Mouse (Mus musculus) lung, postnatal 10 days (tissue): ENCODE measurements around the gene Neurog3.

Source experiments
- DNase-seq: peaks from one replicate; pipeline ENCODE4 v3.0.0; 2021

Neurog3 gene

DNA sequence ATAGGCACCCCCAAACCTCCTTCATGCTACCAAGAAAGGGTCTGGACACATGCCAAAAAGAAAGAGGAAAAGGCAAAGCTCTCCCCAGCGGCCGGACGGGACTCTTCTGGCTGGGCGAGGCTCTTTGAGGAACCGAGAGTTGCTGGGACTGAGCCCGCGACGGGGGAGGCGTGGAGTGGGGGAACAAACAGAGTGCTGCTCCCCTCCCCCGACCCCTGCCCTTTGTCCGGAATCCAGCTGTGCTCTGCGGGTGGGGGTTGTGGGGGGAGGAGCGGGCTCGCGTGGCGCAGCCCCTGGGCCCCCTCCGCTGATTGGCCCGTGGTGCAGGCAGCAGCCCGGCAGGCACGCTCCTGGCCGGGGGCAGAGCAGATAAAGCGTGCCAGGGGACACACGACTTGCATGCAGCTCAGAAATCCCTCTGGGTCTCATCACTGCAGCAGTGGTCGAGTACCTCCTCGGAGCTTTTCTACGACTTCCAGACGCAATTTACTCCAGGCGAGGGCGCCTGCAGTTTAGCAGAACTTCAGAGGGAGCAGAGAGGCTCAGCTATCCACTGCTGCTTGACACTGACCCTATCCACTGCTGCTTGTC is at the start of gene Neurog3:
Neurog3 (plus strand) TSS at position 400 of the 591 bp plus-strand sequence.
- DNase-seq, result peak; percentile 13

DNA sequence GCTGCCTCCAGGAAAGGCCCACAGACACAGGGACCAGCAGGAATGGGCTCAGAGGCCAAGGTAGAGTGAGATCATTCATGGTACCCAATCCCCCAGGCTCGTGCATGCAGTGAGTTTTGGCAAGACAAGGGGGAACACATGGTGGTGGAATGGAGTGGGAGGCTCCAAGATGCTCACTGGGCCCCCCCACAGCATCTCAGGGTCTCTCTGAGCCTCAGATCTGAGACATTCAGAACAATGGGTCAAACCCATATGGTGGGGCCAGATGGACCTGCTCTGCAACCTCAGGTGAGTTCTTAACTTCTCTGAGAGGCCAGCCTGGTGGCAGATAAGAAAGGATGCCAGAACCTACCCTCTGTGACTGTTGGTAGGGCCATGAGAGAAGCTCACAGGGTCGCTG is 46.8 kb upstream of the Neurog3 start:
- no peak for DNase-seq

GRCm38 (mm10) chr10:62086826-62087225 is 46.1 kb upstream of the Neurog3 start:
- DNase-seq, result no peak

DNA sequence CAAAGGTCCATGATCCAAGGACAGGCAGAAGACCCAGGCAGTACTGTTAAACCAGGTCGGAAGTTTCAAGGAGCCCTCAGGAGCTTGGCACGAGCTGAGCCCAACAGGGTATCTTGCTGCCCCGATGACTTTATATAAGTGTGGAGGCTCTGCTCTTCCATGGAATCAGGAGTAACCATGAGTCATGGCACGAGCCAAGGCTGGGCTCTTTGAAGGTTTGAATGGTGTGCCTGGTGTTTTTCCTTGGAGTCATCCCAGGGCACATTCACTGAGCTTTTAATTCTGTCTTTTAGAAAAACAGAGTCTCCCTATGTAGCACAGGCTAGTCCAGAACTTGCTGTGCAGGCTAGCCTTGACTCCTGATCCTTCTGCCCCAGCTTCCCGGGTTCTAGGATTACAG is 44.5 kb upstream of the Neurog3 start:
- no peak for DNase-seq

- no peak for DNase-seq
Measured at GRCm38 (mm10) chr10:62089071-62089470, 43.8 kb upstream of the Neurog3 start.

GRCm38 (mm10) chr10:62089486-62089885 is 43.4 kb upstream of the Neurog3 start:
- no peak for DNase-seq

DNA sequence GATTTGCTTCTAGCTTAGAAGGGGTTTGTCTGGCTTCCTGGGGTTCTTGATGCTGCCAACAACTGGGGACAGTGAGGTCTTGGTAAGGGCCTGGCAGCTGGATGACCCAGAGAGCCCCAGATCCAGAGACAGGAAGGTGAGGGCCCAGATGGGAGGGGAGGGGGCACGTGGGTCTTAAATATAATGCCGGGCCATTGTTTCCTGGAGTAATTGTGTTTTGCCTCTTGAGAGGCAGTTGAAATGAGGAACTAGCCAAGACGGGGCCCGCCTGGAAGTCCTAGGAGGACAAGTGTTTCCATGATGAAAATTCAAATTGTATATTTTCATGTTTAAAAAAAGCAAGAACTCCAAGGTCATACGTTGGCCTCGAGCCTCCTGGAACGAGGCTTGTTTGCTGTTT is 39.0 kb upstream of the Neurog3 start:
- DNase-seq, result no peak

- no peak for DNase-seq
Measured at GRCm38 (mm10) chr10:62094401-62094800, 38.5 kb upstream of the Neurog3 start.

DNA sequence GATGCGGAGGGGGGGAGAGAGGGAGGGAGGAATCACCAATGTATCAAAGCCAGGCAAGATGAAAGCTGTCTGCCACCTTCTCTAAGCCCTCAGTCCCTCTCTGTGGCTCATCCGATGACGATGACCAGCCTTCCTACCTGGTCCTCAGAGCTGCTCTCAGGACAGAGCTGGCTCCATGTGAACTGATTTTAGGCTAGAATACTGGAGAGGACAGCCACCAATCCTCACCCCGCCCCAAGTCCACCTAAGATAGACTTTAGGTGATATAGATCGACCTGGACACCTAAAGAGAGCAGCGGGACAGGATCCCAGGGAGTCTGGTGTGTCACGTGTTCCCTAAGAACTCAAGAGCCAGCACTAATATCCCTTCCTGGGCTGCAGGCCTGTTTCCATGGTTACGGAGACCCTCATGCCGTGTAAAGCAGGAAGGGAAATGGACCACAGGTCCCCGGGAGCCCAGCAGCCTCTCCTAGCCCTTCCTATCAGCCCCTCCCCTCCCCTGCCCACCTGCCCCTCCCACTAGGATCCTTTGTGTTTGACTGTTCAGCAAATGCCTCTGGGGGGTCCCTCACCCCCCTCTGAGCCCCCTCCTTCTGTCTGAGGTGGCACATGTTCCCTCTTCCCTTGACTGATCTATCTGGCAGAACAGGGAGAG is 33.0 kb upstream of the Neurog3 start:
- no peak for DNase-seq

GRCm38 (mm10) chr10:62101504-62102439 is 31.1 kb upstream of the Neurog3 start:
- DNase-seq, result peak; percentile 85

DNA sequence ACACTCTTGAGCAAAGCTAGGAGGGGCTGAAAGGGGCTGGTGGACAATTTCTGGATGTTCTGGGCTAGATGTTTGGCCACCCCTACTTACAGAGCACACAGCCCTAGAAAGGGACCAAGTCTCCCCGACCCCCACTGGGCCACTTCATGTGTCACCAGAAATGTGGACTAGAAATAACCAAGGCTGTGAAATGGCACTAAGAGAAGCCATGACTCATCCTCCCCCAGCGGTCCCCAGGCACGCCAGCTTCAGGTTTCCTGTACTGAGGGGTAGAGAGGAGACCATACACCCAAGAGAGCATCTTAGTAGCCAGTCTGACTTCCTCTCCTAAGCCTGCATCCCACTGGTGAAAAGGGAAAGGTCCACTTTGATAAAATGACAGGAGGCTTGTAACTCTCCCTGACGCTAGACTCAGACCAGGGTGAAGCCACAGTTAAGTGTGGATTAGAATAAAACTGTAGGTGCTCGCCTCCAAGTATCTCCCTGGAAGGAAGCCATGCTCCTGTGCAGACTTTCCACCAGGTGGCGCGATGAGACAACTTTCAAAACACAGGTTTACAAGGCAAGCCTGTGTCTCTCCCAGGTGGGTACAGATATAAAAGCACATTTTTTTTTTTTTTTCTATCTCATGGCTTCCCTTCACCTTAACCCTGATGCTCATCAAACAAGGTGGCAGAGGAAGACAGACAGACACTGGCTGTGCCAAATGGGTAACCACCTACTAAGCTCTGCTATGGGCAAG is 27.9 kb upstream of the Neurog3 start:
- DNase-seq, result peak; percentile 73

DNA sequence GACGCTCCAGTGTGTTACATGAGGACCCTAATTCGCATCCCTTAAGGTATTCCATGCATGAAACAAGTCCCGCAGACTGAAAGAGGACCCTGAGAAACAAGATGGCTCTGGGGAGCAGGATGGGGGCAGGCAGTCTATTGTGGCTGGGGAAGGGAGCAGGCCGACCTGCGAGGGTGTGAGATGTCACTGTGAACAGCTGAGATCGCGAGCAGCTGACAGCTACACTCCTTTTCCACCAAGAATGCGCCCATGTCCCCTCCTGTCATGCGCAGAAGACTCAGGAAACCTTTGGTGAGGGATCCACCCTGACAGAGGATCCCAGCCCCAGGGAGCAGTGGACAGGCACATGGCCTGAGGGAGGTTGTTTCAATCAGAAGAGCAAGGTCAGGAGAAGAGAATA is 25.8 kb upstream of the Neurog3 start:
- DNase-seq, result no peak

GRCm38 (mm10) chr10:62110504-62111206 is 22.2 kb upstream of the Neurog3 start:
- DNase-seq, result peak; percentile 86

- peak; percentile 18 for DNase-seq
Measured at GRCm38 (mm10) chr10:62111207-62111576, 21.7 kb upstream of the Neurog3 start.

DNA sequence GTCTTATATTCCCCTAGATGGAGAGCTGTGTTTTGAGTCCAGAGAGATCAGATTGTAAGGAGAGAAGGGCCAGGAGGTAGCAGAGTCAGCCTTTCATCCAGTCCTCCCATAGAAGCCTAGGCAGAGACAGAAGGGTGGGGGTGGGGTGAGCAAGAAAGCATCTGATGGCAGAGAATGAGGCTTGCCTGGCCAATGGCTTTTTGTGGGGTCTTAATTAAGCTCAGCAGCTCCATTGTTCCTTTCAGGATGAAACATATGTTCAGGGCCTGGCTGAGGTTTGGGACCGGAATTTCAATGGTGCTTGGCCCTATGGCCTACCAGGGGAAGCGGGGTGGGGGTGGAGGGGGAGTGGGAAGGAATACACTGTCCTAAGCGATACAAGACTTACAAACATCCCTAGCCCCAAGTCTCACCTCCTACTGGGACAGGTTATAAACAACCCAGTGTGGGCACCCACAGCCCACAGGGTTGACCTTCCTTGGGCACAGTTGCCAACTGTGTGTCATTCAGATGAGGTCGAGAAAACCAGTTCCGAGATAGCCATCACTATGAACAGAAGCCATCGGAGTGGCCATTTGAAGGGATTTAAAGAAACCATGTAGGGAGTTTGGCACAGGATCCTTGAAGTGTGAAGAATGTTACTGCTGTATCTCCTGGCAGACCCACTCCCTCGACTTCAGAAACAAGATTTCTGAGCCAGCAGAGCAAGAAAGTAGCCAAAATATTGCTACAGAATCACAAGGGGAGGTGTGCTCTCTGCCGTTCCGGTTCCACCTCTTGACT is 18.8 kb upstream of the Neurog3 start:
- no peak for DNase-seq

DNA sequence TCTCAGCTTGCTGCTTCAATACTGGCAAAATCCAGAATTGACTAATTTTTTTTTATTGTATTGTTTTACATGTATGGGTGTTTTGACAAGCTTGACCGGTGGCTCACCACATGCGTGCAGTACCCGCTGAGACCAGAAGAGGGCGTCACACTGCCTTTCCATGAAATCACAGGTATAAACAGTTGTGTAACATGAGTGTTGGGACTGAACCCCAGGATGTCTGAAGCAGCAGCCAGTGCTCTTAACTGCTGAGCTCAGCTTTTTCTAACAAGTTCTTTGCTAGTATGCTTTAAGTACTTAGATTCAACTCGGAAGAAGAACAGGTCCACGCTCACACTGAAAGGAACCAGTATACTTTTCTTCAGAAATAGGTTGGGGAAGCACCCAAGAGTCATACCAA is 5.8 kb upstream of the Neurog3 start:
- no peak for DNase-seq

GRCm38 (mm10) chr10:62127711-62128231 is 5.1 kb upstream of the Neurog3 start:
- DNase-seq, result no peak

DNA sequence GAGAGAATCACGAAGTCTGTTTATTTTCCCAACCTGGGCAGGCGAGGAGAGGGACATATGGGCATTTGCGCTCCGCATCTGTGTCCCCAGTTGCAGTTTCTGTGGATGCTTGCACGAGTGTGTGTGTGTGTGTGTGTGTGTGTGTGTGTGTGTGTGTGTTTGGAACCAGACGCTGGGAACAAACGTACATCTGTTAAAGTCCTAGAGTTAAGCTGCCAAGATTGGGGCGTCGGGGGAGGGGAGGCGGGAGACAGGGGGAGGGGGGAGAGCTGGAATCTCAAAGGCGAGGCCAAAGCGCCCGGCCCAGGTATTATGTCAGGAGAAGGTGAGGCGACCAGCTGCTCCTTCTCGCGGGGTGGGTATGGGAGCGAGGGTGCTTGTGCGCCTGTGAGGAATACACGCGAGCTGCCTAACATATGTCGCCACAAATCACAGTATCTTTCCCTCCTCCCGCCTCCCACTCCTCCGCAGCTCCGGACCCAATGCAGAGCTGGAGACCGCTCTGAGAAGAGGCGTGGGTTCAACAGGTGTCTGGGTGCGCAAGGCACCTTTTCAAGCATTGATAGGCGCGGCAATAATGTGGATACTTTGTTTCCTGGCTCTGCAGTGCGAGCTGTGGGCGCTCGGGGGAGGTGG is 4.5 kb upstream of the Neurog3 start:
- DNase-seq, result no peak

GRCm38 (mm10) chr10:62135696-62136470 is 3.0 kb downstream of the Neurog3 start:
- DNase-seq, result no peak

DNA sequence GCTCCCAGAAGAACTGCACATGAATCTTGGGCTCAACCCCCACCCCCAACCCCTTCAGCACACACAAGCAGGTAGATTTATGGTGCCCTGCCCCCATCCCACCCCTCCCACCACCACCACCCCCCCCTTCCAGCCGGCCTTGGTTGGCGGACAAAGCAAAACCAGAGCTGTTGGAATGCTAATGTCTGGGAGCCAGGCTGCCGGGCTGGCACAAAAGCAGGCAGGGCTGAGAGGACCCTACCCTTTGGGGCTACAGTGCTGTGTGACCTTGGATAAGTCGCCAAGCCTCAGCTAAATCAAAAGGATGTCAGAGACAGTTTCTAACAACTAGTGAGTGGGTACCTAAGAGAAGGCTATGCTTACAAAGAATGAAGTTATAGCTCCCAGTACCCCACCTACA is 4.3 kb downstream of the Neurog3 start:
- no peak for DNase-seq
